Mouse (Mus musculus): Measurements from ENCODE around the gene Tpbgl.

GRCm38 (mm10) chr7:99659379-99660029, 32.6 kb upstream of the Tpbgl start:
- TF ChIP-seq CTCF (conservative IDR thresholded peaks at IDR 0.05; ENCODE audit: insufficient read depth, insufficient read length, low read depth, low read length): peak; percentile 71
- no peak for TF ChIP-seq POLR2A (IDR thresholded peaks at IDR 0.05; ENCODE audit: low read depth, low read length)

All from kidney, adult 2 months (tissue).